Mouse (Mus musculus) lung, postnatal 0 days (tissue): ENCODE measurements at regions not wholly inside any gene's neighbourhood (a gene's known extent, or its start where the extent isn't known, plus 50 kb on each side); places are given as distances from the start of the nearest gene placed in this dataset.

Experiments used
- ATAC-seq: fragments of 200-750 bp; cut with Nextera tagmentation; 2 replicates; pipeline ENCODE4 v1.8.0; 2017; ENCODE audit warnings: moderate library complexity
- DNase-seq: peaks from one replicate; pipeline ENCODE4 v3.0.0-alpha.2; 2016; ENCODE audit warnings: low spot score
- H3K27ac ChIP-seq: fragments of 300-500 bp; sonication (generic); 2 replicates; pipeline ENCODE4 v1.5.1; 2014; ENCODE audit warnings: antibody characterized with exemption, mild to moderate bottlenecking, low read length, mixed read lengths
- H3K27me3 ChIP-seq: fragments of 300-500 bp; sonication (generic); replicated peaks from 2 replicates; pipeline ENCODE4 v1.6.1; 2014; ENCODE audit warnings: low read length, mixed read lengths; ENCODE audit not compliant: insufficient read depth
- H3K36me3 ChIP-seq: fragments of 300-500 bp; sonication (generic); 2 replicates; pipeline ENCODE4 v1.6.1; 2014; ENCODE audit warnings: low read length, mixed read lengths; ENCODE audit not compliant: insufficient read depth
- H3K4me1 ChIP-seq: fragments of 300-500 bp; sonication (generic); 2 replicates; pipeline ENCODE4 v1.6.1; 2014; ENCODE audit warnings: antibody characterized with exemption, low read depth, low read length, mixed read lengths; ENCODE audit not compliant: insufficient read depth
- H3K4me2 ChIP-seq: fragments of 300-500 bp; sonication (generic); replicated peaks from 2 replicates; pipeline ENCODE4 v1.6.1; 2014; ENCODE audit warnings: low read depth, mild to moderate bottlenecking, low read length, moderate library complexity, mixed read lengths
- H3K4me3 ChIP-seq: fragments of 300-500 bp; sonication (generic); 2 replicates; pipeline ENCODE4 v1.5.1; 2014; ENCODE audit warnings: low read depth, low read length
- H3K9ac ChIP-seq: fragments of 300-500 bp; sonication (generic); replicated peaks from 2 replicates; pipeline ENCODE4 v1.6.1; 2014; ENCODE audit warnings: low read depth, mild to moderate bottlenecking
- H3K9me3 ChIP-seq: fragments of 300-500 bp; sonication (generic); 2 replicates; pipeline ENCODE4 v1.6.1; 2016; ENCODE audit warnings: low read length, mixed read lengths
- CTCF ChIP-seq: IDR thresholded peaks from 2 replicates; pipeline ENCODE4 v1.5.1; 2016; ENCODE audit warnings: antibody characterized with exemption, mild to moderate bottlenecking
- EP300 ChIP-seq: IDR thresholded peaks from 2 replicates; pipeline ENCODE4 v1.6.1; 2016; ENCODE audit warnings: antibody characterized with exemption, mild to moderate bottlenecking, control low read depth
- WGBS: fragments of 180-500 bp; shearing (Covaris S2); extraction: QIAGEN DNeasy Blood & Tissue Kit; methylation state at CpG from one replicate; pipeline ENCODE4 v1.1.7; 2014; 5-methylcytosine and 5-hydroxymethylcytosine counted together

DNA sequence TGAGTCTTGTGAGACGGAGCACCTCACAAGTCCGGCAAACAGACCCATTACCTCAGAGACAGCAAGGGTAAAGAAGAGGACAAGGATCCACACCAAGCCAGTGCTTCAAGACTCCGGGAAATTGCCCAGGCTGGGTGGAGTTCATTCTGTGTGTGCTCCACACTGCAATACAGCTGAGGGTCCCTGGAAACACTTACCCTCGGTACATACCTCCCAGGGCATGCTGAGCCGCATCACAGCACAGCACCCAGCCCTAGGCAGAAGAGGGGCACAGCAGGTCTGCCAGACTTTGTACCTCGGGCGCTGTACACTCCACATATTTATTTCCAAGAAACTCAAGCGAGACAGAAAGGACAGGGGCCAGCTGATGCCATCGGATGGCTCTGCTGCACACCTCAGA, 54.5 kb upstream of the Cmc1 start:
- ATAC-seq: no peak
- WGBS: 80% methylated on average over 9 of the region's 9 CpGs
- H3K27me3 ChIP-seq: no peaks in the 10 kb centered on the region

DNA sequence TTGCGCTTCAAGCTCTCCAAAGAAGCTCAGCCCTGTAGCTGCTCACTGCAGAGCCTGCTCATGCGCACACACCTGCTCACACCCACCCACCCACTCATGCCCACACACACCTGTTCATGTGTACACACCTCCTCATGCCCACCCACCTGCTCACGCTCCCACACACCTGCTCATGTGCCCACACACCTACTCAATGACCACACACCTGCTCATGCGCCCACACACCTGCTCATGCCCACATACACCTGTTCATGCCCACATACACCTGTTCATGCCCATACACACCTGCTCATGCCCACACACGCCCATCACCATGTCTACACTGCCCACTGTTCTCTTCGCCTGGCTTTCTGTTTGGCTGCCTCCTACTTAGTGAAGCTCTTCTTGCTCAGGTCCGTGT, 56.5 kb upstream of the Cmc1 start:
- H3K4me1 ChIP-seq: no peaks in the 10 kb centered on the region
- H3K4me3 ChIP-seq: no peak overlapping the region
- no peak for ATAC-seq
- no peaks in the 10 kb centered on the region for H3K9me3 ChIP-seq
- TF ChIP-seq EP300: no peak
- TF ChIP-seq CTCF: no peak
- no peak overlapping the region for H3K27ac ChIP-seq
- H3K27me3 ChIP-seq: no peaks in the 10 kb centered on the region
- no peaks in the 10 kb centered on the region for H3K36me3 ChIP-seq
- WGBS: 85% methylated on average over 7 of the region's 7 CpGs
- no peak overlapping the region for H3K4me2 ChIP-seq
- DNase-seq: no peak
- no peak overlapping the region for H3K9ac ChIP-seq

More for the DNA sequence above, 54.5 kb upstream of the Cmc1 start:
- H3K9ac ChIP-seq: no peak overlapping the region
- H3K4me1 ChIP-seq: no peaks in the 10 kb centered on the region
- H3K4me3 ChIP-seq: no peak overlapping the region
- DNase-seq: no peak
- H3K27ac ChIP-seq: no peak overlapping the region
- no peaks in the 10 kb centered on the region for H3K36me3 ChIP-seq
- H3K9me3 ChIP-seq: no peaks in the 10 kb centered on the region
- H3K4me2 ChIP-seq: no peak overlapping the region
- TF ChIP-seq CTCF (no peak), EP300 (no peak)

DNA sequence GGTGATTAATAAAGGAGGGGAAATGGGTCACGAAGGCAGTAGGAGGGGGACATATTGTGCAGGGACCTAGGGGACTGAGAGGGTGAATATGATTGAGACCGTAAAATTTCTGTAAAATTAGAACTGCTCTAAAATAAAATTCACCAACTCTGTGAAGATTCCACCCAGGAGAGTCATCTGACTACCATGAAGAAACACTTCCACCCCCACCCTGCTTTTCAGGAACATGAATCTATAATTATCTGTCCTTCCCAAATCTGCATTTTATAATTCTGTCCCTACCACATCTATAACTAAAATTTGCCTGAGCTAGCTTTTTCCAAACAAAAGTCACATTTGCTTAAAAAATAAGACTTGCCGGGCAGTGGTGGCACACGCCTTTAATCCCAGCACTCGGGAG, 69.7 kb upstream of the Cmc1 start:
- no peak overlapping the region for H3K4me2 ChIP-seq
- H3K9me3 ChIP-seq: no peaks in the 10 kb centered on the region
- no peaks in the 10 kb centered on the region for H3K4me1 ChIP-seq
- ATAC-seq (no peak), DNase-seq (no peak)
- TF ChIP-seq CTCF: no peak
- TF ChIP-seq EP300: no peak
- no peak overlapping the region for H3K27ac ChIP-seq
- no peak overlapping the region for H3K4me3 ChIP-seq
- no peaks in the 10 kb centered on the region for H3K36me3 ChIP-seq
- WGBS: 95% methylated on average over 5 of the region's 5 CpGs
- H3K27me3 ChIP-seq: no peaks in the 10 kb centered on the region
- H3K9ac ChIP-seq: no peak overlapping the region

DNA sequence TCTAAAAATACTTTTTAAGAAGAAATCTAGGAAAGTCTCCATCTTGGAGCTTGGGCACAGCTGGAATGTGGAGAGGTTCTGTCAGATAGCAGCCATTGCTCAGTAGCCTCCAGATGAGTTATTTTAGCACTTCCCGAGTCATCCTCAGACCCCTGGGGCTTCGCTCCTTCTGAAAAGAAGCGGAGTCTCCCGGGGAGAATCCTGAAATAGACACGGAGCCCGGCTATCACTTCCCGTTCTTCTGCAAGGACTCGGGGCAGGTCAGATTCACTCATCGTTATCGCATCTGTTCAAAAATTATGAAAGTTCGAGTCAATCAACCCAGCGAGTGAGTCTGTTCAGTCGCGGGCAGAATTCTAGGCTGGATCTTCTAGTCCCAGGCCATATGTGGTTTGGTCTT, 71.2 kb upstream of the Cmc1 start:
- ATAC-seq (no peak), DNase-seq (no peak)
- no peak overlapping the region for H3K27ac ChIP-seq
- WGBS: 84% methylated on average over 14 of the region's 14 CpGs
- H3K27me3 ChIP-seq: no peaks in the 10 kb centered on the region
- H3K36me3 ChIP-seq: no peaks in the 10 kb centered on the region
- TF ChIP-seq CTCF (no peak), EP300 (no peak)
- no peak overlapping the region for H3K4me3 ChIP-seq
- H3K4me1 ChIP-seq: no peaks in the 10 kb centered on the region
- no peak overlapping the region for H3K9ac ChIP-seq
- H3K4me2 ChIP-seq: no peak overlapping the region
- no peaks in the 10 kb centered on the region for H3K9me3 ChIP-seq

DNA sequence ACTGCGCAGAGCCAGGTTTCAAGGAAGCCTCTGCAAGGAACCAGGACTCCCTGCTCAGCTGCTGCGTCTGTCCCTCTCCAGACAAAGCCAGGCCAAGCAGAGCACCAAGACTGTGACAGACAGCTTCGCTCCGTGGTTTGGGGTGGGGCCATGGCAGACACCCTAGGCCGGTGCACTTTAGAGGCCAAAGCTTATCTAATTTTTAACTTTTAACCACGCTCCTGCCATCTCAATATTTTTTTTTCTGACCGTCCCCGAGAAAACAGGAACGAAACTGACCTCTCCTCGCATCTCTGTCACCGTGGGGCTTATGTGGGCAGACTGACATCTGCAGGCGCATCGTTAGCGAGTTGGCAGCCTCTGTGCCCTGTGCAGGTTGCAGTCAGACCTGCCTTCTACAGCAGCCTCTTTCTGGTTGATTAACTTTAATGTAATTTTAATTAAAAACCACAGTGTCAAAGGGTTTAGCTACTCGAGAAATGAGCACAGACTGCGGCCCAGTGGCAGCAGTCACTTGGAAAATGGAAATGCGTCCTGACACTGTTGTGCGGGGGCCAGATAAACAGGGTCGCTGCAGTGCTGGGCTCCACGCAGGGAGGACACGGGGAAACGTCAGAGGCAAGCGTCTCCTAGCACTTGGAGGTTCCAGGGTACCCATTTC, 77.6 kb upstream of the Cmc1 start:
- Histone ChIP-seq H3K9me3 (no peaks in the 10 kb centered on the region), H3K9ac (no peak overlapping the region), H3K4me2 (no peak overlapping the region), H3K4me3 (no peak overlapping the region), H3K4me1 (no peaks in the 10 kb centered on the region), H3K27ac (no peak overlapping the region), H3K27me3 (no peaks in the 10 kb centered on the region), H3K36me3 (no peaks in the 10 kb centered on the region)
- 54% methylated on average over 23 of the region's 23 CpGs for WGBS
- TF ChIP-seq CTCF: no peak
- TF ChIP-seq EP300: no peak
- ATAC-seq (no peak), DNase-seq (no peak)

DNA sequence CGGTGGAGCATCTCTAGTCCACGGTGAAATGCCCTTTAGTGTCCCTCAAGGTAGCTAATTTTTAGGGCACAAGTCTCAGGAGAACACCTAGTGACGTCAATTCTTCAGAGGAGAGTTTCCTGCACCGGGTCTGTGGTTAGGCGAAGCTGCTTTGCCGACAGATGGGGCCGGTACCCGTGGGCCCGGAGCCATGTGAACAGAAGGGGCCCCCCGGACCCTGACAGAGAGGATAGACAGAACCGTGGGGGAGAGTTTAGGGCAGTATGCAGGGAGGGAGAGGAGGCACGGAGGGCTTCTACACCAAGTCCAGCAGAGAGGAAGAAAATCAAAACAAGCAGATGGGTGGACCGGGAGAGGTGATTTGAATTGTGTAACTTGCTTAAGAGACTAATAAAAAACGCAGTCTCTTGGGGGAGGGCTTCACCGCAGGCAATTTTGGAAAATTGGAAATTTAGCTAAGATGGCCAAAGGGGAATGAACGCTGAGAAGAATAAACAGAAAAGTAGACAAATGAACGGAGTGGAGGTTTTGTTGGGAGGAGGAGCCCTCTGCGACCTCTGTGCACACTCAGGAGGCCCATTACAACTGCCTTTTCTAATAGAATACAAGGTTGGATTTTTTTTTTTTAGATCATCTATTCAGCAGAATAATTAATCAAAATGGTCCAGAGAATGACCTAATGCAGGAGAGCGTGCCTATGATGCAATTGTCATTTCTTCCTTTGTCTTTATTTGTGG, 78.9 kb upstream of the Cmc1 start:
- H3K9ac ChIP-seq: no peak overlapping the region
- H3K4me3 ChIP-seq: no peak overlapping the region
- no peaks in the 10 kb centered on the region for H3K27me3 ChIP-seq
- no peak for TF ChIP-seq EP300
- no peak for TF ChIP-seq CTCF
- no peak overlapping the region for H3K27ac ChIP-seq
- no peaks in the 10 kb centered on the region for H3K36me3 ChIP-seq
- no peak overlapping the region for H3K4me2 ChIP-seq
- H3K9me3 ChIP-seq: no peaks in the 10 kb centered on the region
- DNase-seq: no peak
- H3K4me1 ChIP-seq: no peaks in the 10 kb centered on the region
- no peak for ATAC-seq
- 70% methylated on average over 19 of the region's 19 CpGs for WGBS
